Mouse (Mus musculus) stomach, postnatal 0 days (tissue): Measurements from ENCODE around the gene Mag. TPM values are rescaled to one million over a fixed set of nuclear protein-coding genes. Genes with fewer than 3 reads are reported as not detected.

Experiments
- ATAC-seq: fragments of 200-750 bp; cut with Nextera tagmentation; 2 replicates; pipeline ENCODE4 v1.8.0; 2017; ENCODE audit not compliant: low FRiP score, low TSS enrichment
- DNase-seq: peaks from one replicate; pipeline ENCODE4 v3.0.0-alpha.2; 2016; ENCODE audit warnings: low spot score
- H3K27ac ChIP-seq: fragments of 300-500 bp; sonication (generic); replicated peaks from 2 replicates; pipeline ENCODE4 v1.5.1; 2014; ENCODE audit warnings: mild to moderate bottlenecking, control low read depth
- H3K27me3 ChIP-seq: fragments of 300-500 bp; sonication (generic); 2 replicates; pipeline ENCODE4 v1.6.1; 2014; ENCODE audit warnings: low read length; ENCODE audit not compliant: control insufficient read depth, insufficient read depth
- H3K36me3 ChIP-seq: fragments of 300-500 bp; sonication (generic); 2 replicates; pipeline ENCODE4 v1.6.1; 2014; ENCODE audit warnings: low read length, mixed read lengths; ENCODE audit not compliant: control insufficient read depth, insufficient read depth
- H3K4me1 ChIP-seq: fragments of 300-500 bp; sonication (generic); replicated peaks from 2 replicates; pipeline ENCODE4 v1.6.1; 2014; ENCODE audit warnings: antibody characterized with exemption; ENCODE audit not compliant: control insufficient read depth, insufficient read depth
- H3K4me2 ChIP-seq: fragments of 300-500 bp; sonication (generic); replicated peaks from 2 replicates; pipeline ENCODE4 v1.6.1; 2014; ENCODE audit warnings: low read depth, mild to moderate bottlenecking, control low read depth, moderate library complexity
- H3K4me3 ChIP-seq: fragments of 300-500 bp; sonication (generic); 2 replicates; pipeline ENCODE4 v1.5.1; 2014; ENCODE audit warnings: low read depth, low read length, control low read depth
- H3K9ac ChIP-seq: fragments of 300-500 bp; sonication (generic); 2 replicates; pipeline ENCODE4 v1.6.1; 2014; ENCODE audit warnings: mild to moderate bottlenecking, low read length, control low read depth, mixed read lengths
- H3K9me3 ChIP-seq: fragments of 300-500 bp; sonication (generic); 2 replicates; pipeline ENCODE4 v1.6.1; 2016; ENCODE audit warnings: low read length; ENCODE audit not compliant: control insufficient read depth
- CTCF ChIP-seq: IDR thresholded peaks from 2 replicates; pipeline ENCODE4 v1.5.1; 2016; ENCODE audit warnings: antibody characterized with exemption, low read depth, mild to moderate bottlenecking, moderate library complexity
- EP300 ChIP-seq: optimal IDR thresholded peaks from 2 replicates; pipeline ENCODE3; 2016; ENCODE audit warnings: antibody characterized with exemption
- WGBS: fragments of 180-500 bp; shearing (Covaris S2); extraction: QIAGEN DNeasy Blood & Tissue Kit; methylation state at CpG from one replicate; pipeline ENCODE4 v1.1.7; 2014; 5-methylcytosine and 5-hydroxymethylcytosine counted together
- polyA plus RNA-seq: library from polyadenylated mRNA; unstranded; fragments of >200 nt; fragmentation: Nextera tagmentation; extraction: Ambion mirVana; gene quantifications from 2 replicates; pipeline ENCODE4 v1.2.1, GENCODE M21; 2015

Gene Mag
- polyA plus RNA-seq, 1 experiment from 2014 or later = 0.36 TPM

DNA sequence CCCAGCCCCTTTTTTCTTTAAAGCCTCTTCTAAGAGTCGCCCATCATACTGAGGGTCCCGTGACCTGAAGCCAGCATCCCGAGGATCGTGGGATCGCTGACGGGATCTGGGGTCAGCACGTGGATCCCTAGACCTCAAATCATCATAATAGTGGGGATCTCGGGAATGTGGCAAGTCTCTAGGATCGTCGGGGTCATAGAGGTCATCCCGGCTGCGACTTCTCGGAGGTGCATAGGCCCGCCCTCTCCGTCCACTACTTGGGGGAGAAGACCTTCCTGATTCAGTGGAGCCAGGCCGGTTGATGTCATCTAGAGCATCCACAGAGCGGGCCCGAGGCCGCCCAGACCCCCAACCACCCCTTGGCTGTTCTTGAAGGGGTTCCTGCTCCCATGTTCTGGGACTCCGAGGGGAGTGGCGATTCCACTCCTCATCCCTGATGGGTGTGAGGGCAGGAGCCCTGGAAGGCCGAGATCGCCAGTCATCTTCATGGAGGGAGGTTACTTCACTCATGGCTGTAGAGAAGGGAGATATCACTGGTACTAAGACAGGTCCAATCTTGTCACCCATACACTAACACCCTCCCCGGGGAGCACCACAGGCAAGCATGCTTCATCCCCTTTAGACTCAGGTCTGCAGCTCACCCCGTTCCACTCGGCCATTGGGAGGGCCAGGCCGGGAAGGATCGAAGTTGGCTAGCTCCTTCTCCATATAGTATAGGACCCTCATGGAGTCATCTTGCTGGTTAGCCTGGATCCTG lies 43.6 kb upstream of the Mag start:
- no peaks in the 10 kb centered on the region for H3K9me3 ChIP-seq
- DNase-seq = peak; percentile 35
- peak overlapping the region; percentile 99 for H3K27ac ChIP-seq
- H3K4me1 ChIP-seq = peaks cover 10% of the 10 kb centered on the region; the same call in 1 of the 2 replicates
- ATAC-seq = no peak
- peak overlapping the region; percentile 78 for H3K4me2 ChIP-seq
- TF ChIP-seq EP300 (no peak), CTCF (no peak)
- H3K4me3 ChIP-seq = peak overlapping the region; percentile 96
- H3K9ac ChIP-seq = peak overlapping the region; percentile 100
- WGBS = 62% methylated on average over 28 of the region's 28 CpGs
- no peaks in the 10 kb centered on the region for H3K27me3 ChIP-seq
- peaks cover 10% of the 10 kb centered on the region for H3K36me3 ChIP-seq

DNA sequence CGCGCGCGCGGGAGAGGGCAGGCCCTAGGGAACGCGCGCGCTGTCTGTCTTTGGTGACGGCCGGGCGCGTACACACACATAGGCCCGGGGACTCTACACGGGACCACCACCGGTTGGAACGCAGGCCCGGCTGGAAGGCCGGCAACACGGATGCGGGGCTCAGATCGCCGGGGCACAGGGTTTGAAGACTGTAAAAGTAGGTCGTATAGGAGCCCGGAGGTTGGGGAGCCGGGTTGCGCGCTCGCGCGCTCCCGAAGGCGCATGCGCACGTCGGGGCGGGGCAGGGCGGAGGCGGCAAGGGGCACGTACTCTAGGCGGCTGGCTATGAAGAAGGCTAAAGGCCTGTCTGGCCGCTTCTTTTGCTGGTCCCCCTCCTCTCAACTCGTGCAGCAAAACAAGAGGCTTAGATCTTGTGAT lies 42.7 kb upstream of the Mag start:
- peak; percentile 93 for DNase-seq
- H3K4me1 ChIP-seq = peaks cover 10% of the 10 kb centered on the region; the same call in 1 of the 2 replicates
- peak overlapping the region; percentile 78 for H3K4me2 ChIP-seq
- ATAC-seq = peak; percentile 63
- peak overlapping the region; percentile 96 for H3K4me3 ChIP-seq
- H3K27ac ChIP-seq = peak overlapping the region; percentile 99
- no peaks in the 10 kb centered on the region for H3K27me3 ChIP-seq
- TF ChIP-seq EP300 = peak; percentile 32
- no peak for TF ChIP-seq CTCF
- peak overlapping the region; percentile 100 for H3K9ac ChIP-seq
- under 1% methylated on average over 36 of the region's 43 CpGs for WGBS
- H3K9me3 ChIP-seq = no peaks in the 10 kb centered on the region
- peaks cover 10% of the 10 kb centered on the region for H3K36me3 ChIP-seq

- H3K4me1 ChIP-seq = peaks cover 10% of the 10 kb centered on the region; the same call in 1 of the 2 replicates
- ATAC-seq (peak; percentile 50), DNase-seq (peak; percentile 89)
- no peaks in the 10 kb centered on the region for H3K27me3 ChIP-seq
- peaks cover 14% of the 10 kb centered on the region for H3K36me3 ChIP-seq
- H3K4me2 ChIP-seq = peak within 1 kb of the TSS; percentile 78
- no peaks in the 10 kb centered on the region for H3K9me3 ChIP-seq
- TF ChIP-seq EP300 (no peak), CTCF (no peak)
- peak within 1 kb of the TSS; percentile 99 for H3K27ac ChIP-seq
- peak within 1 kb of the TSS; percentile 100 for H3K9ac ChIP-seq
- peak within 1 kb of the TSS; percentile 96 for H3K4me3 ChIP-seq
- 0% methylated on average over 24 of the region's 82 CpGs for WGBS
Measured at GRCm38 (mm10) chr7:30956756-30957366, 42.2 kb upstream of the Mag start, which contains the start of gene Usf2. Usf2 (minus strand) TSS chr7:30956803.

DNA sequence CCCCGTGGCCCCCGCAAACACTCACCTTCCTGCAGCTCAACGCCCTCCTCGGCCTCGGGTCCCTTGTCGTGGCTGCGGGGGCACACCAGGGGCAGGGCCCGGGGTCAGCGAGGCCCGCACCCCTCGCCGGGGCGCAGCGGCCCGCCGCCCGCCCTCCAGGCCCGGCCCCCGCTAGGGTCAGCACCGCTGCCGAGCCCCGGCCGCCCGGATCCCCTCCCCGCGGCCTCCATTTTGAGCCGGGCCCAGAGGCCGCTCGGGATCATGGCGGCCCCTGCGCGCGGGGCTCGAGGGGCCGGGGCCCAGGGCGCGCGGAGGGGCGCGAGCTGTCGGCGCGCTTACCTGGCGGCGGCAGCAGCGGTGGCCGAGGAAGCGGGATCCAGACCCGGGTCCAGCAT lies 41.7 kb upstream of the Mag start:
- peak; percentile 19 for ATAC-seq
- DNase-seq = no peak
- H3K4me2 ChIP-seq = peak overlapping the region; percentile 78
- H3K27me3 ChIP-seq = no peaks in the 10 kb centered on the region
- TF ChIP-seq CTCF (no peak), EP300 (no peak)
- 1% methylated on average over 31 of the region's 49 CpGs for WGBS
- H3K9ac ChIP-seq = peak overlapping the region; percentile 100
- no peaks in the 10 kb centered on the region for H3K9me3 ChIP-seq
- H3K27ac ChIP-seq = peak overlapping the region; percentile 99
- H3K36me3 ChIP-seq = peaks cover 17% of the 10 kb centered on the region
- peaks cover 10% of the 10 kb centered on the region; the same call in 1 of the 2 replicates for H3K4me1 ChIP-seq
- H3K4me3 ChIP-seq = peak overlapping the region; percentile 96

GRCm38 (mm10) chr7:30955584-30956356 lies 41.1 kb upstream of the Mag start:
- peaks cover 19% of the 10 kb centered on the region for H3K36me3 ChIP-seq
- 1% methylated on average over 60 of the region's 64 CpGs for WGBS
- peak overlapping the region; percentile 100 for H3K9ac ChIP-seq
- ATAC-seq (peak; percentile 78), DNase-seq (peak; percentile 95)
- peak overlapping the region; percentile 78 for H3K4me2 ChIP-seq
- H3K27me3 ChIP-seq = no peaks in the 10 kb centered on the region
- H3K4me1 ChIP-seq = peaks cover 10% of the 10 kb centered on the region; the same call in 1 of the 2 replicates
- no peaks in the 10 kb centered on the region for H3K9me3 ChIP-seq
- peak overlapping the region; percentile 99 for H3K27ac ChIP-seq
- H3K4me3 ChIP-seq = peak overlapping the region; percentile 96
- no peak for TF ChIP-seq EP300
- TF ChIP-seq CTCF = peak; percentile 88
